Mouse (Mus musculus) G1E (cell line): ENCODE results near the gene Rab11a. TPM values are rescaled to one million over a fixed set of nuclear protein-coding genes. Genes with fewer than 3 reads are reported as not detected.
"Not testable (repeated sequence)": the region's sequence is repeated elsewhere in the genome, so short reads cannot be mapped to it uniquely, and the experiment has no call there.

Experiments
- ATAC-seq: 2 replicates; pipeline ENCODE4 v1.8.0; 2016; ENCODE audit warnings: mild to moderate bottlenecking; ENCODE audit not compliant: insufficient number of reproducible peaks, poor library complexity, low FRiP score, severe bottlenecking; ENCODE audit errors: extremely low read depth
- DNase-seq: peaks from one replicate; pipeline ENCODE4 v3.0.0; 2012; ENCODE audit warnings: low spot score
- H3K27me3 ChIP-seq: 2 replicates; pipeline ENCODE4 v1.6.1; 2012; ENCODE audit warnings: mild to moderate bottlenecking, low read length, inconsistent platforms; ENCODE audit not compliant: insufficient read depth
- H3K36me3 ChIP-seq: replicated peaks from 2 replicates; pipeline ENCODE3; 2012; ENCODE audit warnings: mild to moderate bottlenecking, inconsistent platforms
- H3K4me1 ChIP-seq: 2 replicates; pipeline ENCODE4 v1.6.1; 2012; ENCODE audit warnings: low read depth, low read length, inconsistent platforms, mixed read lengths; ENCODE audit not compliant: insufficient read depth
- H3K4me3 ChIP-seq: 2 replicates; pipeline ENCODE4 v1.5.1; 2012; ENCODE audit warnings: low read depth, mild to moderate bottlenecking, inconsistent platforms, low read length, moderate library complexity, mixed read lengths
- H3K9me3 ChIP-seq: replicated peaks from 2 replicates; pipeline ENCODE4 v1.6.1; 2012; ENCODE audit warnings: inconsistent platforms
- CTCF ChIP-seq: IDR thresholded peaks from 2 replicates; pipeline ENCODE4 v1.5.1; 2012; ENCODE audit warnings: low read depth, low read length, inconsistent platforms, mixed read lengths
- GATA1 ChIP-seq: IDR thresholded peaks from 2 replicates; pipeline ENCODE4 v1.6.1; 2012; ENCODE audit warnings: borderline replicate concordance, low read length, inconsistent platforms, mixed read lengths
- GATA2 ChIP-seq: IDR thresholded peaks from 2 replicates; pipeline ENCODE4 v1.6.1; 2012; ENCODE audit warnings: low read depth, low read length, inconsistent platforms, borderline replicate concordance
- POLR2AphosphoS5 ChIP-seq: IDR thresholded peaks from 2 replicates; pipeline ENCODE4 v1.6.1; 2012; ENCODE audit warnings: low read depth, low read length, inconsistent platforms; ENCODE audit not compliant: insufficient replicate concordance
- TAL1 ChIP-seq: conservative IDR thresholded peaks from 2 replicates; pipeline ENCODE4 v1.6.1; 2012; ENCODE audit warnings: low read depth, low read length, inconsistent platforms, mixed read lengths
- polyA plus RNA-seq: library from polyadenylated mRNA; stranded (reverse); fragments of >175 nt; gene quantifications from 2 replicates; pipeline ENCODE4 v1.2.3, GENCODE M21; 2012
- total RNA-seq, 2 experiments: library from RNA; stranded (forward) in 1 of 2; stranded (reverse) in 1 of 2; fragments of 200-1000 nt in 1 of 2; fragments of >200 nt in 1 of 2; fragmentation: Nextera tagmentation in 1 of 2; gene quantifications; 2 replicates each; pipeline ENCODE4 v1.2.3; 2014 to 2017

The Rab11a gene
- total and polyA plus RNA-seq, 3 experiments = 92.2 to 142 (median 139) TPM

DNA sequence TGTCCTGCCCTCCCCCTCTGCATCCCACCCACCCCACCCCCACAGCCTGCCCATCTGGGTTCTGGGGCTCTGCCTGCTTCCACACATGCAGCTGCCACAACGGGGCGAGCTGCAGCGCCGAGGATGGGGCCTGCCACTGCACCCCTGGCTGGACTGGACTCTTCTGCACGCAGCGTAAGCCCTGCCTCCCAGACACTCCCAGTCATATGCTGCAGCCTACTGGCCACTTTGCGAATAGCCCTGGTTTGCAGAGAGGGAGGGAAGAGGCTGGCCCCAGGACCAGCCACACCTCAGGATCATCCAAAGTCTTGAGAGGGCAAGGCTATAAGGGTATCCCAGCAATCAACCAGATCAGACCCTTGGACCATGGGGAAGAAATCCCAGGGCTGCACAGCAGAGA, 46.4 kb downstream of the Rab11a start:
- Histone ChIP-seq H3K4me1 (no peaks in the 10 kb centered on the region; the same call in 1 of the 2 replicates), H3K36me3 (peaks cover 35% of the 10 kb centered on the region), H3K9me3 (no peaks in the 10 kb centered on the region), H3K4me3 (no peak overlapping the region), H3K27me3 (peaks cover 19% of the 10 kb centered on the region; the same call in 1 of the 2 replicates)
- DNase-seq (peak; percentile 22), ATAC-seq (no peak)
- TF ChIP-seq TAL1 (no peak), CTCF (peak; percentile 42), GATA2 (no peak)

DNA sequence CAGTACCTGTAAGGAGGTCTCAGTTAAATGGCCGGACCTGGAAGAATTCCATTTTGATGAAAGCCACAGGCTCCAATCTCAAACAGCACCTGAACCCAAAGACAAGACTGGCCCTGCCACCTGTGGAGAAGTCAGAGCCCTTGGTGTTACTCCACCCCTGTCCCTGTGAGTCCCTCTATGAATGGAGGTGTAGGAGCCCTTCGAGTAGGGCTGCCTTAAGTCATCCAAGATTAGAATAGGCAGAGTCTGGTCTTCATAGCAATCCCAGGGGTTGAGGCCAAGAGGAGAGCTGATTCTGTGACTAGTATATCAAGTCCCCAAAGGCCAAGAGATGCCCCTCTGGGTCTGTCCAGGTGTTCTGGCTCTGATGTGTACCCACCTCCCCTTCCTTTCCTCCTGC, 46.8 kb downstream of the Rab11a start:
- no peaks in the 10 kb centered on the region for H3K9me3 ChIP-seq

GRCm38 (mm10) chr9:64688015-64688394, 49.6 kb downstream of the Rab11a start:
- peaks cover 9% of the 10 kb centered on the region for H3K36me3 ChIP-seq
- ATAC-seq = no peak
- TF ChIP-seq CTCF (no peak), GATA1 (no peak), POLR2AphosphoS5 (no peak), TAL1 (no peak)

More for the DNA sequence above, 46.8 kb downstream of the Rab11a start:
- H3K4me1 ChIP-seq = no peaks in the 10 kb centered on the region; the same call in 1 of the 2 replicates
- no peak overlapping the region for H3K4me3 ChIP-seq
- ATAC-seq (no peak), DNase-seq (no peak)
- TF ChIP-seq CTCF (no peak), POLR2AphosphoS5 (no peak), GATA2 (no peak), TAL1 (no peak), GATA1 (no peak)
- H3K36me3 ChIP-seq = peaks cover 31% of the 10 kb centered on the region
- H3K27me3 ChIP-seq = peaks cover 22% of the 10 kb centered on the region; the same call in 1 of the 2 replicates

DNA sequence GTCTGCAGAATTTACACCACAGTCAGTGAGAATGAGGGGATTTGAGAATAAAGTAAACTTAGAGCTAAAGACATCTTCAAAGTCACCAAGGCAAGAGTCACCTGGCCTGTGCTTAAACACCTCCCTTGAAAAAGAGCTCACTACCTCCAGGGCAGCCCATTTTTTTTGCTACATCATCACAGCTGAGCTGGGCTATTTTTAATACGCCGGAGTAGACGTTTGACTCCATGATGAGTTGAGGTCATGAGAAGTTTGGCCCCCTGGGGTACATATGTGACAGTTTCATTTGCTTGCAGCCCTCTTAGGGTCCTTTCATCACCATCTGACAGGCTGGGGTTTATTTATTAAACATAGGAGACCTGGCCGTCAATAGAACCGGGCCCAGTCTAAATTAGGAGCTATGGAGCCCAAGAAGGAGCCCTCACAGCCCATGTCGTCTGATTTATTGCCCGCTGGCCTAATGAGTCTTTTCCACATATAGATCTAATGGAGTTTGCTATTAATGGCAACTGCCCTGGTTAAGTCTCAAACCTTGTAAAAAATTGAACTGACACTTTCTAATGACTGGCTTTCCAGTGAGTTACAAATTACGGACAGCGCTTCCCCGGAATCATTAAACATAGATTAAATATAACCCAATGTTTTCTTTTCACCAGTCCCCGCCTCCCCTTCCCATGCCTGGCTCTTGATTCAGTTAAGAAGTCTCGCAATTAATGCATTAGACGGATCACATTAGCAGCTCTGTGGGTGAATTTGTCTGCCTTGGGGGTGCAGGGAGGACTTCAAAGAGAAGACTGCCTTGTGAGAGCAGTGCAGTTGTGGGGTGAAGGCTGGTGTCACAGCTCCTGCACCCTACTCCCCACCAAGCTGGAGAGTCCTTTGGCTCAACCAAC, 50.2 kb downstream of the Rab11a start:
- no peak for TF ChIP-seq POLR2AphosphoS5
- TF ChIP-seq TAL1 = no peak
- no peak for TF ChIP-seq GATA2
- TF ChIP-seq GATA1 = no peak
- TF ChIP-seq CTCF = no peak
- H3K4me3 ChIP-seq = no peak overlapping the region
- peaks cover 41% of the 10 kb centered on the region for H3K27me3 ChIP-seq
- peaks cover 4% of the 10 kb centered on the region for H3K4me1 ChIP-seq
- no peak for ATAC-seq
- H3K36me3 ChIP-seq = peaks cover 4% of the 10 kb centered on the region
- no peaks in the 10 kb centered on the region for H3K9me3 ChIP-seq
- no peak for DNase-seq

More at GRCm38 (mm10) chr9:64688015-64688394, 49.6 kb downstream of the Rab11a start:
- Histone ChIP-seq H3K9me3 (no peaks in the 10 kb centered on the region), H3K27me3 (peaks cover 36% of the 10 kb centered on the region), H3K4me3 (no peak overlapping the region), H3K4me1 (peaks cover 4% of the 10 kb centered on the region)
- no peak for DNase-seq

GRCm38 (mm10) chr9:64671341-64672319, 65.9 kb downstream of the Rab11a start:
- not testable (repeated sequence) for H3K36me3 ChIP-seq, H3K4me3 ChIP-seq, H3K9me3 ChIP-seq, ATAC-seq
- Histone ChIP-seq H3K27me3 (peaks cover 26% of the 10 kb centered on the region), H3K4me1 (peaks cover 21% of the 10 kb centered on the region)
- peak; percentile 34 for DNase-seq

DNA sequence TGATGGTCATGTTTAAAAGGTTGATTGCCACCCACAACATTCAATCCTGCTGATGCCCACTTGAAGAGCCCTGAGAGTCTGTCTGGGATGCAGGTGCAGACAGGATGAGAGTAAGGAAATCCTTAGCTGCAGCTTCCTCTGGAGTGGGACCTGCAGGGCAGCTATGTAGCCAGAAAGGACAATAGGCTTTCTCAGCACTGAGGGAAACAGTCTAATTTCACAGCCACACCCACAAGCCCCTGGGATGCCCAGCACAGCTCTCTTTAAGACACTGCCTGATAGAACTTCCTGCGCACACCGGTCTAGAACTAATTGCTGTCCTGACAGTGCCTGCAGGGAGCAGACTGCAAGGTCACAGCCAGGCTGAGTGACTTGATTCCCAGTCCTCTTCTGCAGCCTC, 69.6 kb downstream of the Rab11a start:
- Histone ChIP-seq H3K4me3 (no peak overlapping the region), H3K36me3 (no peaks in the 10 kb centered on the region), H3K27me3 (peaks cover 28% of the 10 kb centered on the region), H3K9me3 (no peaks in the 10 kb centered on the region), H3K4me1 (peaks cover 17% of the 10 kb centered on the region)
- ATAC-seq = no peak
- no peak for DNase-seq
- TF ChIP-seq POLR2AphosphoS5 = no peak
- no peak for TF ChIP-seq CTCF
- TF ChIP-seq TAL1 = no peak
- TF ChIP-seq GATA1 = no peak
- TF ChIP-seq GATA2 = no peak
